Mouse (Mus musculus): ENCODE data around the gene Plce1. TPM values are rescaled to one million over a fixed set of nuclear protein-coding genes. Genes with fewer than 3 reads are reported as not detected.
A peak's percentile ranks its signal among the peaks of the same experiment; 100 is the strongest.

Plce1 gene
- polyA plus RNA-seq, 1 experiment from 2014 or later, result 4.5 TPM

- Histone ChIP-seq H3K27me3 (replicated peaks) (no peaks in the 10 kb centered on the region), H3K4me2 (no peak overlapping the region), H3K4me1 (peaks cover 78% of the 10 kb centered on the region), H3K9me3 (no peaks in the 10 kb centered on the region), H3K27ac (replicated peaks) (no peak overlapping the region), H3K4me3 (no peak overlapping the region), H3K36me3 (no peaks in the 10 kb centered on the region), H3K9ac (no peak overlapping the region)
- no peak for ATAC-seq (ENCODE audit: extremely low read depth, insufficient number of reproducible peaks, low FRiP score, low TSS enrichment)
- WGBS, result 75% methylated on average over 8 of the region's 8 CpGs
These were observed 109.0 kb downstream of the Plce1 start for GRCm38 (mm10) chr19:38589941-38590340.

DNA sequence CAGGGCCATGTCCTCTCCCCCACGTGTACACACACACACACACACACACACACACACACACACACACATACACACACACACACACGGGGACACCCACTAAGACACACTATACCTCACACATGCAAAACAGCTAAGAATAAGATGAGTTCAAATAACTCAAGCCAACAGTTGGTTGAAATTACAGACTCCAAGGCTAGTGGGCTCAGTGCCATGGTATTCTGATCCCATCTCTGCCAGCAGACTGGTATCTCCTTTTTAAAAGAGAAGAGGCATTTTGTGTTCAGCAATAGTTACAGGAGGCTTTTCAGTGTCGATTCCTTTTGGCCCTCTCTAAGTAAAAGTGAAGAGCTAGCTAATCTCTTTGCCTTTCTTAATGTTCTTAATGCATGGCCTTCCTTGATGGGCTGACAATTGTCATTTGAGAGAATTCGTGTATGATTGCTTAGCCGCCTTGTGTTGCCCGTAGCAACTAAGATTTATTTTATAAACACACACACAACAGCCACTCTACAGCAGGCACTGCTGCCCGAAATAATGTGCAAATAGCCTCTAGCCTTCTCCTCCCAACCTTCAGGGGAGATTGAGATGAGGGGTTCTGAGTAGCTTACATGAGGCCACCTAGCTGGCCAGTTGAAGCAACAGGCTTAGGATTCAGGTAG, 111.8 kb downstream of the Plce1 start:
- Histone ChIP-seq H3K27ac (replicated peaks) (no peak overlapping the region), H3K9ac (no peak overlapping the region)
- no peak for ATAC-seq (ENCODE audit: extremely low read depth, insufficient number of reproducible peaks, low FRiP score, low TSS enrichment)

GRCm38 (mm10) chr19:38593225-38593897, 112.5 kb downstream of the Plce1 start:
- no peak overlapping the region for H3K9ac ChIP-seq
- H3K36me3 ChIP-seq, result no peaks in the 10 kb centered on the region
- H3K4me2 ChIP-seq, result no peak overlapping the region
- H3K9me3 ChIP-seq, result no peaks in the 10 kb centered on the region
- ATAC-seq (ENCODE audit: extremely low read depth, insufficient number of reproducible peaks, low FRiP score, low TSS enrichment), result no peak
- 79% methylated on average over 12 of the region's 12 CpGs for WGBS
- H3K27ac ChIP-seq (replicated peaks), result no peak overlapping the region
- H3K4me3 ChIP-seq, result no peak overlapping the region
- no peaks in the 10 kb centered on the region for H3K27me3 ChIP-seq (replicated peaks)
- H3K4me1 ChIP-seq, result peaks cover 58% of the 10 kb centered on the region

More for the DNA sequence above, 111.8 kb downstream of the Plce1 start:
- Histone ChIP-seq H3K4me1 (peaks cover 63% of the 10 kb centered on the region), H3K4me2 (no peak overlapping the region), H3K27me3 (replicated peaks) (no peaks in the 10 kb centered on the region), H3K4me3 (no peak overlapping the region), H3K9me3 (no peaks in the 10 kb centered on the region), H3K36me3 (no peaks in the 10 kb centered on the region)
- 69% methylated on average over 7 of the region's 7 CpGs for WGBS

DNA sequence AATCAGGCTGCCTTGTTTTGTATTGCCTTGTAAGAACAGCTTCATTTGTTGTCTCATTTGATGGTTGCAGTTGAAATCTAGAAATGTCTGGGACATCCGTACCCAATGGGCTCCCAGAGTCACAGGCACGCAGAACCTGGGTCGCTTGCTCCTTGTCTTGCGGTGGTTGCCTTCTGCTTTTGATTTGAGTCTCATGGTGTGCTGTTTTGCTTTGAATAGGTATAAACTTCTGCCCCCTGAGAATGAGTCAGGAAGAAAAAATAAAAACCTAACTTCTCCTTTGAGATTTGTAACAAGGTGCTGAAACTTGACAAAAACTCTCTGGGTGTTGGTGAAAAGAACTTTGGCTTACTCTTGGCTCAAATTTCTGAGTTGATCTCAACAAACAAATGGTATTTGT, 115.2 kb downstream of the Plce1 start:
- 85% methylated on average over 4 of the region's 4 CpGs for WGBS
- Histone ChIP-seq H3K27ac (replicated peaks) (no peak overlapping the region), H3K4me2 (no peak overlapping the region), H3K4me3 (no peak overlapping the region), H3K27me3 (replicated peaks) (no peaks in the 10 kb centered on the region), H3K36me3 (no peaks in the 10 kb centered on the region), H3K9ac (no peak overlapping the region), H3K4me1 (peaks cover 36% of the 10 kb centered on the region), H3K9me3 (no peaks in the 10 kb centered on the region)
- no peak for ATAC-seq (ENCODE audit: extremely low read depth, insufficient number of reproducible peaks, low FRiP score, low TSS enrichment)

GRCm38 (mm10) chr19:38597392-38597791, 116.5 kb downstream of the Plce1 start:
- Histone ChIP-seq H3K9ac (no peak overlapping the region), H3K4me1 (peaks cover 24% of the 10 kb centered on the region), H3K27me3 (replicated peaks) (no peaks in the 10 kb centered on the region), H3K27ac (replicated peaks) (no peak overlapping the region), H3K9me3 (no peaks in the 10 kb centered on the region), H3K4me3 (no peak overlapping the region), H3K4me2 (no peak overlapping the region), H3K36me3 (no peaks in the 10 kb centered on the region)
- ATAC-seq (ENCODE audit: extremely low read depth, insufficient number of reproducible peaks, low FRiP score, low TSS enrichment), result no peak
- 68% methylated on average over 2 of the region's 2 CpGs for WGBS

DNA sequence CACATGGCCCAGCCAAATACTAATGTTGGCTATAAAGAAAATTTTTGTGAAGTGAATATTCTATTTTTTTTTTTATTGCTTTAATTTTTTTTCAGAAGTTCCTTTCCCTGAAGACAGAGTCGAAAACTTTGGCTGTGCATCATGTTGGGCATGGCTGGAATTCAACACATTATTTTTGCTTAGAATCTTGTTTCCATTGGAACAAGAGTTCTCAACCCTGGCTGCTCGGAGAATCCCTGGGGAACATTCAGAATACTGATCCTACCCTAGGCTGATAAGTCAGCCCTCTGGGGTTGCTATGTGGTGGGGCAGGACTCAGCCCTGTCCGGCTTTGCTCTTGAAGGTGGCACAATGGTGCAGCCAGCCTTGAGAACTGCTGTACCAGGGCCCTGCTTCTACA, 118.1 kb downstream of the Plce1 start:
- 62% methylated on average over 3 of the region's 3 CpGs for WGBS
- H3K4me3 ChIP-seq, result no peak overlapping the region
- no peak overlapping the region for H3K27ac ChIP-seq (replicated peaks)
- H3K9ac ChIP-seq, result no peak overlapping the region
- H3K36me3 ChIP-seq, result no peaks in the 10 kb centered on the region
- H3K4me2 ChIP-seq, result no peak overlapping the region
- ATAC-seq (ENCODE audit: extremely low read depth, insufficient number of reproducible peaks, low FRiP score, low TSS enrichment), result no peak
- no peaks in the 10 kb centered on the region for H3K27me3 ChIP-seq (replicated peaks)
- H3K4me1 ChIP-seq, result peaks cover 9% of the 10 kb centered on the region; the same call in 1 of the 2 replicates
- no peaks in the 10 kb centered on the region for H3K9me3 ChIP-seq

DNA sequence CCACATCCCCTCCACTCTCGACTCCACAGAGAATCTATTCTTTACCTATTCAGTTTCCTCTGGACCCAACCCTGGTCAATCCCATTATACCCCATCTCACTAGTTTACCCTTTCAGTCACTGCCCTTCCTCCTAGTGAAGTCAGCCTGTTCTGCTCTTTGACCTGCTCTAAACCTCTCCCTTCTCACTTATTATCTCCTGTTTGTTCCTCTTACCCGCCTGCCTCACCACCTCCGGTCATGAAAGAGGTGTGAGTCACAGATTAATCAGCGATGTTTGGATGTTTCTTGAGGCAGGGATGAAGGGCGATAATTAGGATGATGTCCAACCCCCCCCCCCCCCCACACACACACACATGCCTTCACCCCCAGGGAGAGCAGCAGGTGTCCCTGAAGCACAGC, 120.2 kb downstream of the Plce1 start:
- peaks cover 4% of the 10 kb centered on the region; the same call in 1 of the 2 replicates for H3K4me1 ChIP-seq
- no peak overlapping the region for H3K4me2 ChIP-seq
- no peak overlapping the region for H3K4me3 ChIP-seq
- H3K36me3 ChIP-seq, result no peaks in the 10 kb centered on the region
- H3K27ac ChIP-seq (replicated peaks), result no peak overlapping the region
- ATAC-seq (ENCODE audit: extremely low read depth, insufficient number of reproducible peaks, low FRiP score, low TSS enrichment), result no peak
- no peaks in the 10 kb centered on the region for H3K9me3 ChIP-seq
- WGBS, result 44% methylated on average over 5 of the region's 5 CpGs
- no peak overlapping the region for H3K9ac ChIP-seq
- no peaks in the 10 kb centered on the region for H3K27me3 ChIP-seq (replicated peaks)

- Histone ChIP-seq H3K4me1 (0 out of 2 replicates have a peak, but pooled peaks cover 4% of the 10 kb centered on the region), H3K9ac (no peak overlapping the region), H3K27ac (replicated peaks) (no peak overlapping the region), H3K4me2 (no peak overlapping the region), H3K36me3 (no peaks in the 10 kb centered on the region), H3K9me3 (no peaks in the 10 kb centered on the region), H3K27me3 (replicated peaks) (no peaks in the 10 kb centered on the region), H3K4me3 (no peak overlapping the region)
- 72% methylated on average over 9 of the region's 9 CpGs for WGBS
- ATAC-seq (ENCODE audit: extremely low read depth, insufficient number of reproducible peaks, low FRiP score, low TSS enrichment), result no peak
These were observed 121.9 kb downstream of the Plce1 start for GRCm38 (mm10) chr19:38602811-38603210.

- H3K4me2 ChIP-seq, result no peak overlapping the region
- no peaks in the 10 kb centered on the region for H3K9me3 ChIP-seq
- H3K4me1 ChIP-seq, result peaks cover 15% of the 10 kb centered on the region
- peaks cover 7% of the 10 kb centered on the region; the same call in 1 of the 2 replicates for H3K36me3 ChIP-seq
- no peaks in the 10 kb centered on the region for H3K27me3 ChIP-seq (replicated peaks)
- no peak overlapping the region for H3K9ac ChIP-seq
- no peak overlapping the region for H3K27ac ChIP-seq (replicated peaks)
- 80% methylated on average over 5 of the region's 5 CpGs for WGBS
- ATAC-seq (ENCODE audit: extremely low read depth, insufficient number of reproducible peaks, low FRiP score, low TSS enrichment), result no peak
- H3K4me3 ChIP-seq, result no peak overlapping the region
These were observed 126.3 kb downstream of the Plce1 start for GRCm38 (mm10) chr19:38607236-38607635.

- Histone ChIP-seq H3K4me1 (peaks cover 23% of the 10 kb centered on the region), H3K9me3 (no peaks in the 10 kb centered on the region), H3K4me3 (no peak overlapping the region), H3K27ac (replicated peaks) (no peak overlapping the region), H3K27me3 (replicated peaks) (no peaks in the 10 kb centered on the region), H3K4me2 (no peak overlapping the region), H3K9ac (no peak overlapping the region), H3K36me3 (peaks cover 7% of the 10 kb centered on the region; the same call in 1 of the 2 replicates)
- ATAC-seq (ENCODE audit: extremely low read depth, insufficient number of reproducible peaks, low FRiP score, low TSS enrichment), result no peak
- 80% methylated on average over 8 of the region's 8 CpGs for WGBS
These were observed 128.2 kb downstream of the Plce1 start for GRCm38 (mm10) chr19:38608951-38609654.

DNA sequence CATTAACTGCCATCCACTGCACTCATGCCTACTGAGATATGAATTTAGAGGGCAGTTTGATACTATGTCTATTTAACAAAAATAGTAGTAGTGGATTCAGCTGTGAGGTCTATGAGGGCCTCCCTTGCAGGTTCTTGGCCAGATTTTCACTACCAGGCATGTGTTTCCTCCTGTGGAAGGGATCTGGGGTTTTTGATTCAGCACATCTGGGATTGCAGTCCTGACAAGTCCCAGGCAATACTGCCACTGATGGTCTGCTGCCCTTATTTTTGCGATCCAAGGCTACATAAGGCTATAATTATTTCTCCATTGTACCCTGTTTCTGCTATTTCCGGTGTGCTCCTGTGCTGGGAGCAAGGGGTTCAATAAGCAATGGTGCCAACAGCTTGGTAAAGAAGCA, 129.4 kb downstream of the Plce1 start:
- H3K4me1 ChIP-seq, result peaks cover 30% of the 10 kb centered on the region
- no peak for ATAC-seq (ENCODE audit: extremely low read depth, insufficient number of reproducible peaks, low FRiP score, low TSS enrichment)
- no peak overlapping the region for H3K4me3 ChIP-seq
- H3K36me3 ChIP-seq, result peaks cover 7% of the 10 kb centered on the region; the same call in 1 of the 2 replicates
- H3K9me3 ChIP-seq, result no peaks in the 10 kb centered on the region
- no peaks in the 10 kb centered on the region for H3K27me3 ChIP-seq (replicated peaks)
- H3K9ac ChIP-seq, result no peak overlapping the region
- peak overlapping the region; percentile 71 for H3K27ac ChIP-seq (replicated peaks)
- H3K4me2 ChIP-seq, result no peak overlapping the region
- WGBS, result 85% methylated on average over 2 of the region's 2 CpGs

All from heart, embryonic 13.5 days (tissue).